Mouse (Mus musculus) liver, embryonic 13.5 days (tissue): ENCODE measurements around the gene Limk2. TPM values are rescaled to one million over a fixed set of nuclear protein-coding genes. Genes with fewer than 3 reads are reported as not detected.

ENCODE experiments used
- ATAC-seq: fragments of 200-750 bp; cut with Nextera tagmentation; 2 replicates; pipeline ENCODE4 v1.8.0; 2017; ENCODE audit warnings: low read depth, mild to moderate bottlenecking, moderate number of reproducible peaks, moderate library complexity
- DNase-seq: peaks from one replicate; pipeline ENCODE4 v3.0.0; 2022
- H3K27ac ChIP-seq: fragments of 300-500 bp; sonication (generic); 2 replicates; pipeline ENCODE4 v1.5.1; 2015; ENCODE audit warnings: moderate library complexity, mild to moderate bottlenecking, inconsistent platforms
- H3K27me3 ChIP-seq: fragments of 300-500 bp; sonication (generic); 2 replicates; pipeline ENCODE4 v1.6.1; 2015; ENCODE audit warnings: mild to moderate bottlenecking, inconsistent platforms
- H3K36me3 ChIP-seq: fragments of 300-500 bp; sonication (generic); 2 replicates; pipeline ENCODE4 v1.6.1; 2015; ENCODE audit warnings: mild to moderate bottlenecking, inconsistent platforms
- H3K4me1 ChIP-seq: fragments of 300-500 bp; sonication (generic); replicated peaks from 2 replicates; pipeline ENCODE4 v1.6.1; 2015; ENCODE audit warnings: inconsistent platforms
- H3K4me2 ChIP-seq: fragments of 300-500 bp; sonication (generic); 2 replicates; pipeline ENCODE4 v1.6.1; 2015; ENCODE audit warnings: inconsistent platforms, mild to moderate bottlenecking, moderate library complexity
- H3K4me3 ChIP-seq: fragments of 300-500 bp; sonication (generic); replicated peaks from 2 replicates; pipeline ENCODE4 v1.5.1; 2015; ENCODE audit warnings: mild to moderate bottlenecking, inconsistent platforms
- H3K9ac ChIP-seq: fragments of 300-500 bp; sonication (generic); 2 replicates; pipeline ENCODE4 v1.6.1; 2015; ENCODE audit warnings: mild to moderate bottlenecking, inconsistent platforms
- H3K9me3 ChIP-seq: fragments of 300-500 bp; sonication (generic); replicated peaks from 2 replicates; pipeline ENCODE4 v1.6.1; 2016; ENCODE audit warnings: inconsistent platforms
- WGBS: fragments of 180-500 bp; shearing (Covaris S2); methylation state at CpG from one replicate; pipeline ENCODE4 v1.1.7; 2015; ENCODE audit not compliant: insufficient replicate concordance; 5-methylcytosine and 5-hydroxymethylcytosine counted together
- polyA plus RNA-seq: library from polyadenylated mRNA; unstranded; fragments of >200 nt; fragmentation: Nextera tagmentation; extraction: Ambion mirVana; gene quantifications from 2 replicates; pipeline ENCODE4 v1.2.1, GENCODE M21; 2015

Gene Limk2
- polyA plus RNA-seq, 1 experiment from 2014 or later, result 8.7 TPM

- peaks cover 40% of the 10 kb centered on the region for H3K27me3 ChIP-seq
- peaks cover 33% of the 10 kb centered on the region for H3K4me1 ChIP-seq
- peak overlapping the region; percentile 35; the same call in 1 of the 2 replicates for H3K9ac ChIP-seq
- 9% methylated on average over 14 of the region's 14 CpGs for WGBS
- no peak for DNase-seq
- peak overlapping the region; percentile 49 for H3K4me3 ChIP-seq
- ATAC-seq, result no peak
- H3K9me3 ChIP-seq, result no peaks in the 10 kb centered on the region
- peak overlapping the region; percentile 70 for H3K4me2 ChIP-seq
- H3K27ac ChIP-seq, result no peak overlapping the region
- no peaks in the 10 kb centered on the region for H3K36me3 ChIP-seq
These were observed 77.8 kb downstream of the Limk2 start for GRCm38 (mm10) chr11:3330991-3331750.

GRCm38 (mm10) chr11:3330566-3330965, 78.4 kb downstream of the Limk2 start:
- Histone ChIP-seq H3K4me1 (peaks cover 26% of the 10 kb centered on the region), H3K4me3 (peak overlapping the region; percentile 49), H3K27me3 (peaks cover 40% of the 10 kb centered on the region), H3K27ac (no peak overlapping the region), H3K4me2 (peak overlapping the region; percentile 70), H3K9me3 (no peaks in the 10 kb centered on the region), H3K36me3 (no peaks in the 10 kb centered on the region), H3K9ac (0 out of 2 replicates have a peak overlapping the region, but pooled peaks have one; percentile 35)
- WGBS, result 2% methylated on average over 9 of the region's 9 CpGs
- no peak for DNase-seq
- ATAC-seq, result no peak

GRCm38 (mm10) chr11:3329891-3330451, 79.0 kb downstream of the Limk2 start, which contains the start of gene Pik3ip1:
Pik3ip1 (plus strand) TSS chr11:3330401.
- Histone ChIP-seq H3K9me3 (no peaks in the 10 kb centered on the region), H3K36me3 (no peaks in the 10 kb centered on the region), H3K27ac (no peak within 1 kb of the TSS), H3K4me3 (peak within 1 kb of the TSS; percentile 49), H3K4me2 (peak within 1 kb of the TSS; percentile 70), H3K9ac (peak within 1 kb of the TSS; percentile 35; the same call in 1 of the 2 replicates), H3K27me3 (peaks cover 40% of the 10 kb centered on the region), H3K4me1 (peaks cover 26% of the 10 kb centered on the region)
- DNase-seq, result no peak
- no peak for ATAC-seq

- Histone ChIP-seq H3K4me2 (no peak overlapping the region), H3K4me1 (peaks cover 26% of the 10 kb centered on the region), H3K9me3 (no peaks in the 10 kb centered on the region), H3K36me3 (no peaks in the 10 kb centered on the region), H3K9ac (no peak overlapping the region), H3K27me3 (peaks cover 34% of the 10 kb centered on the region), H3K4me3 (no peak overlapping the region), H3K27ac (no peak overlapping the region)
- ATAC-seq (no peak), DNase-seq (no peak)
- 67% methylated on average over 11 of the region's 11 CpGs for WGBS
These were observed 79.9 kb downstream of the Limk2 start for GRCm38 (mm10) chr11:3328806-3329775.

- Histone ChIP-seq H3K4me3 (no peak overlapping the region), H3K9ac (no peak overlapping the region), H3K4me1 (peaks cover 26% of the 10 kb centered on the region), H3K4me2 (no peak overlapping the region), H3K27ac (no peak overlapping the region), H3K9me3 (no peaks in the 10 kb centered on the region), H3K27me3 (peaks cover 31% of the 10 kb centered on the region), H3K36me3 (no peaks in the 10 kb centered on the region)
- 56% methylated on average over 5 of the region's 5 CpGs for WGBS
- no peak for ATAC-seq
- DNase-seq, result no peak
These were observed 80.7 kb downstream of the Limk2 start for GRCm38 (mm10) chr11:3328271-3328670.

- Histone ChIP-seq H3K36me3 (peaks cover 3% of the 10 kb centered on the region; the same call in 1 of the 2 replicates), H3K9me3 (no peaks in the 10 kb centered on the region), H3K27ac (no peak overlapping the region), H3K4me1 (peaks cover 10% of the 10 kb centered on the region), H3K4me2 (no peak overlapping the region), H3K4me3 (no peak overlapping the region), H3K9ac (no peak overlapping the region), H3K27me3 (no peaks in the 10 kb centered on the region)
- ATAC-seq (no peak), DNase-seq (no peak)
- WGBS, result 76% methylated on average over 3 of the region's 3 CpGs
These were observed 90.7 kb downstream of the Limk2 start for GRCm38 (mm10) chr11:3318286-3318685.

GRCm38 (mm10) chr11:3314148-3314547, 94.8 kb downstream of the Limk2 start:
- H3K9me3 ChIP-seq, result no peaks in the 10 kb centered on the region
- H3K4me3 ChIP-seq, result no peak overlapping the region
- no peaks in the 10 kb centered on the region for H3K27me3 ChIP-seq
- 13% methylated on average over 2 of the region's 2 CpGs for WGBS
- no peak overlapping the region for H3K4me2 ChIP-seq
- H3K36me3 ChIP-seq, result peaks cover 33% of the 10 kb centered on the region
- peaks cover 44% of the 10 kb centered on the region for H3K4me1 ChIP-seq
- DNase-seq (peak; percentile 43), ATAC-seq (peak; percentile 78)
- no peak overlapping the region for H3K27ac ChIP-seq
- no peak overlapping the region for H3K9ac ChIP-seq

GRCm38 (mm10) chr11:3313294-3313693, 95.7 kb downstream of the Limk2 start:
- H3K9ac ChIP-seq, result no peak overlapping the region
- DNase-seq (no peak), ATAC-seq (no peak)
- peaks cover 41% of the 10 kb centered on the region for H3K36me3 ChIP-seq
- peaks cover 44% of the 10 kb centered on the region for H3K4me1 ChIP-seq
- no peak overlapping the region for H3K4me3 ChIP-seq
- H3K9me3 ChIP-seq, result no peaks in the 10 kb centered on the region
- 0 out of 2 replicates have a peak overlapping the region, but pooled peaks have one; percentile 40 for H3K27ac ChIP-seq
- H3K27me3 ChIP-seq, result no peaks in the 10 kb centered on the region
- H3K4me2 ChIP-seq, result no peak overlapping the region
- WGBS, result 51% methylated on average over 1 of the region's 1 CpGs

GRCm38 (mm10) chr11:3311586-3312347, 97.2 kb downstream of the Limk2 start:
- whole genome bisulfite sequencing, result 60% methylated on average over 10 of the region's 10 CpGs
- H3K27ac ChIP-seq, result peak overlapping the region; percentile 50; the same call in 1 of the 2 replicates

GRCm38 (mm10) chr11:3310789-3311585, 98.0 kb downstream of the Limk2 start:
- ATAC-seq, result peak; percentile 32; the same call in 1 of the 2 replicates

More at GRCm38 (mm10) chr11:3311586-3312347, 97.2 kb downstream of the Limk2 start:
- Histone ChIP-seq H3K9me3 (no peaks in the 10 kb centered on the region), H3K4me1 (peaks cover 44% of the 10 kb centered on the region), H3K4me2 (no peak overlapping the region), H3K4me3 (no peak overlapping the region), H3K27me3 (no peaks in the 10 kb centered on the region), H3K9ac (no peak overlapping the region), H3K36me3 (peaks cover 54% of the 10 kb centered on the region)
- ATAC-seq, result no peak
- DNase-seq, result no peak

More at GRCm38 (mm10) chr11:3310789-3311585, 98.0 kb downstream of the Limk2 start:
- H3K36me3 ChIP-seq, result peaks cover 61% of the 10 kb centered on the region
- no peak for DNase-seq
- H3K27me3 ChIP-seq, result no peaks in the 10 kb centered on the region
- H3K27ac ChIP-seq, result no peak overlapping the region; the same call in 1 of the 2 replicates
- H3K4me3 ChIP-seq, result no peak overlapping the region
- 38% methylated on average over 10 of the region's 10 CpGs for WGBS
- no peak overlapping the region for H3K9ac ChIP-seq
- no peak overlapping the region for H3K4me2 ChIP-seq
- peaks cover 44% of the 10 kb centered on the region for H3K4me1 ChIP-seq
- H3K9me3 ChIP-seq, result no peaks in the 10 kb centered on the region
